Mouse (Mus musculus): ENCODE data around the gene Rfc3. TPM values are rescaled to one million over a fixed set of nuclear protein-coding genes. Genes with fewer than 3 reads are reported as not detected.

Rfc3 gene
- polyA plus RNA-seq (2017; shearing (Covaris generic)), result 31.0 TPM

DNA sequence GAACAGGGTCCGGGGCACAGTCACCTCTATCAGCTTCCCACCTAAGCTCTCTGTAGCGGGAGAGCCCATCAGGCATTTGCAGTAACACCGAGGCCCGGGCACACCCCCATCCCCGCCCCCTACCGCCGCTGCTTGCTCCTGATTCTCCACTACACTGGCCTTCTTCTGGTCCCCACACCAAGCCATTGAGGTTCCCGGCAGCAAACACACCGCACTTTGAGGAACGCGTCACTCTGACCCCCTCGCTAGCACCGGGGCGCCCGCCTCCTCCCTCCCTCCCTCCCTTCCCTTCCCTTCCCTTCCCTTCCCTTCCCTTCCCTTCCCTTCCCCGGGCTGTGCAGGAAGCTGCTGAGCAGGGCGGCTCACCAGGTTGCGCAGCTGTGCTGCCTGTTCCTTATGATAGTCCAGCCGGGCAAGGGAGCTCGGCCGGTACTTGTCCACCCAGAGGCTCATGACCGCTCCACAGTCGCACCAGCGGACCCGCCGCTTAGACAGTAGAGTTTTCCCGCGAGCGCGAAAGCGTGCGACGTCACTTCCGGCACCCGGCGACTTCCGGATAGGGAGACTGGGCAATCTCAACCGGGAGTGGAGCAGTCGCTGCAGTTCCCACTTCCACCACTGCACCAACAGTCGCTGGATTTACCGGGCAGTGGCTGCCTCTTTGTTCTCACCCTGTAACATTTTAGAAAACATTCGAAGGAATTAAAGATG is at the start of gene Rfc3:
Gene Rfc3, minus strand, starts transcription at position 543 of the 711 bp plus-strand sequence.

GRCm38 (mm10) chr5:151605921-151606320 is 45.1 kb downstream of the Rfc3 start, which contains the start of gene Vmn2r18:
Gene Vmn2r18 (minus strand): TSS chr5:151606021.

Other genes with a start within 250 kb of the Rfc3 start
- gene Gm42906, start 223.1 kb downstream of the Rfc3 start, polyA plus RNA-seq (2017; shearing (Covaris generic)), result not detected
- 0.04 TPM for gene Vmn2r18, start 45.2 kb downstream of the Rfc3 start, polyA plus RNA-seq (2017; shearing (Covaris generic))

All from CD4-positive, CD25-positive, alpha-beta regulatory T cell (primary cell).